Mouse (Mus musculus) cerebellum, postnatal 36 days (tissue): ENCODE results near the gene Med27.
A peak's percentile ranks its signal among the peaks of the same experiment; 100 is the strongest.

Experiments
- DNase-seq, 2 experiments: peaks; one replicate each; pipeline ENCODE4 v3.0.0; 2021 to 2022; ENCODE audit warnings: mixed read lengths in 2 of 2

Gene Med27

DNA sequence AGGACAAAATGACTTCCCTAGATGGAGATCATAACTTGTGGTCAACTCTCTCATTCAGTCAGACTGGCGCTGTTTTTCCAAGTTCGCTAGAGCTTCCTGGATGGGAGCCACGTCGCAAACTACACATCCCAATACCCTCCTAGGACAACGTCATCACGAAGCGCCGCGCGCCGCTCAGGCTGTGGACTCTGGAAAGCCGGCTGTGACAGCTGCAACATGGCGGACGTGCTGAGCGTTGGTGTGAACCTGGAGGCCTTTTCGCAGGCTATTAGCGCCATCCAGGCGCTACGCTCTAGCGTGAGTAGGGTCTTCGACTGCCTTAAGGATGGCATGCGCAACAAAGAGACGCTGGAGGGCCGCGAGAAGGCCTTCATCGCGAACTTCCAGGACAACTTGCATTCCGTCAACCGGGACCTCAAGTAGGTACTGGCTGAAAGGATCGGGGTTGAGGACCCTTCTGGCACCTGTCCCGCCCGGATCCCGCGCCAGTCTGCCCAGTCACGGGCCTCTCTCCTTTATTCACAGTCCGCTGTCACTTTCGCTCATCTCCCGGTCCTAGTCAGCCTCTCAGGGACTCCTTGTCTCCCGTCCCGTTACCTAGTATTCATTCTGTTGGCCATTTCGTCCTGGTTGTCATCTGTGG lies at the start of gene Med27:
Gene Med27, plus strand, starts transcription at position 191 of the 643 bp plus-strand sequence.
- peak; percentile 96 to 98 for DNase-seq

DNA sequence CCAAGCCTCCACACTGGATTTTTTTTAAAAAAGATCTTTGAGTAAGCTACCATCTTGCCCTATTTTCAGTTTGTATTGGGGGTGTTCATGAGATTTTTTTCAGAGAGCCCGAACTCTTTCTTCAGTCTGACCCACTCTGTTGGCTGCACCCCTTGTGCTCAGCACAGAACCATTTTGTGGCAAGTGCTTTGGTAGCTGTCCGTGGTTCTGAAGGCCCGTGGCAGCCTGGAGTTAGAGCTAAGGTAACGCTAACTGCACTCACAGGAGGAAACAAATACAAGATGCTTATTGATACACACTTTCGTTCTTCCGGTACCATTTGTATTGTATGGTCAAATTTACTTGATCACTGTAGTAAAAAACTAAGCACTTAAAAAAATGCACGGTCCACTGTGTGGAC lies 36.7 kb upstream of the Med27 start:
- DNase-seq, result no peak

DNA sequence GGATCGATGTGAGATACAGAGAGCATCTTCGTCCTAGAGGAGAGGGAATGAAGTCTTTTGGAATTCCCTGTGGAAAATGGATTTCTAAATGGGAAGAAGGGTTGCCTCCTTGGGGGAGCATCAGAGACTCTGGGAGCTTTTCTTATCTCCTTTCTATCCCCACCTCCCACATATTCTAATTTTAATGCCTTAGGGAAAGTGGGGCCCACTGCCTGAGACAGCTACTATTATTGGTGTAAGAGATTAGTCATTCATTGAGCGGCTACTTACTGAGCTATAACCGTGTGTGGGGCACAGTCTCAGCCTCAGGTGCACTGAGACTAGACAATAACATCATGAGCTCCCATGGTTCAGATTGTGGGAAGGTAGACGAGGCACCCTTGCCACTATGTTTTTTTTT lies 34.6 kb upstream of the Med27 start:
- DNase-seq, result no peak

DNA sequence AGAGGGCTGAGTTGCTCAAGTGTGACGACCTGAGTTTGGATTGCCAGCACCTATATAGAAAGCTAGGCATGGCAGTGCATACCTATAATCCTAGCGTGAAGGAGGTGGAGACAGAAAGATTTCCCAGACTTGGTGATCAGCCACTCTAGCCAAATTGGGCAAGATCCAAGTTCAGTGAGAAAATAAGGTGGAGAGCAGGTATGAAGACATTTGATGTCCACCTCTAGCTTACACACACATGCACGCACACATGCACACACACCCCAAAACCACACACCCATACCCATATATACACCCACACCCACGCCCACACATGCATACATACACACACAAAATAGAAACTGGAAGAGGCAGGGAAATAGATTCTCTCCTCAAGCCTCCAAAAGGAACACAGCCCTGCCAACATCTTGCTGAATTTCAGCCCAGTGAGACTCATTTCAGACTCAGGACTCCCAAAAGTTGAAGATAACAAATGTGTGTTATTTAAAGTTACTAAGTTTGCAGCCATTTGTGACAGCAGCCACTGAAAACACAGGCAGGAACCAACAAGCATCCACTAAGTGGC lies 28.6 kb upstream of the Med27 start:
- DNase-seq, result no peak

DNA sequence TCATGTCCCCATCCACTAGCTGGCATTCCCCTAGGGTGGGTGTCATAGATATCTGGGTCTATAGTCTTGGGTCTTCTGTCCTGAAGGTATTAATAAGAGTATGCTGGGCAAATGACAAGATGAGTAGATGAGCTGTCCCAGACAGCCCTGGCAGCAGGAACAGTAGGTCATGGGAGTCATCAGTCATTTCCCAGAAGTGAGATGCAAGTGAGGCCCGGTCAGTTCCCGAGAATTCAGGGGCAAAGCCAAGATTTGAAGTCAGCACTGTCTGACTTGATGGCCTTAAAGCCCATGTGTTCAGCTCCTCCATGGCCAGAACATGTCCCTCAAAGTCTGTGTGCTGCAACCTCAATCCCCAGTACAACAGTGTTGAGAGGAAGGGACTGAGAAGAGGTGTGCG lies 28.0 kb upstream of the Med27 start:
- no peak for DNase-seq

DNA sequence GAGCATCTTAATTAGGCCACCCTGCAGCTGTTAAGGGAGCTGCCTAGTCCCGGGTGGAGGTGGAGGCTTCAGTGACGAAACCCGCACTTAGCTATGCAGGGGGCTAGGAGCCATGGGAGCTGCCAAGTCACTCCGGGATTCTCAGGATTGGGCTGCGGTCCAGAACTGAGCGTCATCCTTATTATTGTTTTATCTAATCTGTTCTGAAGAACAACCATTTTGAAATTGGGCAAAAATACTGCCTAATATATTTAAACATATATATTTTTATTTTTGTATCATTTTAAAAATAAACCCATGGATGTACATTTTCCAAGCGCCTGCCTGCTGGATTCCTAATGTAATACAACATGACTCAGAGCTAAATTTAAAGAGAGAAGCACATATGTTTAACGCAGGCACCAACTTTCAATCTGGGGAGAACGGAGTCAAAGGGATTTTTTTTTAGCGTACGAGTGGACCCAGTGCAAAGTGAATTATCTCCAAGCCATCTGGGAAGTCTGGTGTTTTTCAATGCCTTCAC lies 26.3 kb upstream of the Med27 start:
- peak; percentile 16 to 27 for DNase-seq

DNA sequence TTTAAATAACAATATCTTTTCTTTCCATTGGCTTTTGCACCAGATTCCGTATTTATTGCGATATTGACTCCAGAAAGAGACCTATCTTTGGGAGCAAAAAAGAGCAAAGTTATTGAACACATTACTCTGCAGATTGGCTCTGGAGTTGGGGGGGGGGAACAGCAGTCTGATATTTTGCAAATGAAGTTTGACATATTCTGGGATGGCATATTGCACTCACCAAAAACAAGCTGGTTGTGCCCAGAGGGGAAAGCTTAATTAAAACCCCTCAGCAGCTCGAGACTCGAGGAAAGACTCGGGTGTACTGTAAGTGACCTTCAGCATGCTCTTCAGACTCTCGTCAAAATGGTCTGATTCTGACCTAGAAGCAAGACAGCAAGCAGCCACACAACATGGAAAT lies 25.8 kb upstream of the Med27 start:
- no peak for DNase-seq

DNA sequence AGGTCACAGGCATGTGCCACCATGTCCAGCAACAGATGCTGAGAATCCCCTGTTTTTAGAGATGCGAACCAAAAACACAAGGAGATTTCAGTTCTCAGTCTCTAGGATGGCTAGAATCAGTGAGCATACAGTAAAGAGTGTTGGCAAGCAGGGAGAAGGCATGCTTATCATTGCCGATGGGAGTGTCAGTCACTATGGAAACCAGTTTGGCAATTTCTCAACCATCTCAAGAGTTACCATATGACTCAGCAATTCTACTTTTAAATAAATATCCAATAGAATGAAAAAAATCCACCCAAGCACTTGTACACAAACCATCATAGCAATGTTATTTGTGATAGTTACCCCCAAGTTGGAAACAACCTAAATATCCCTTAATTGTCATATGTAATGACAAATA lies 22.2 kb upstream of the Med27 start:
- no peak for DNase-seq

DNA sequence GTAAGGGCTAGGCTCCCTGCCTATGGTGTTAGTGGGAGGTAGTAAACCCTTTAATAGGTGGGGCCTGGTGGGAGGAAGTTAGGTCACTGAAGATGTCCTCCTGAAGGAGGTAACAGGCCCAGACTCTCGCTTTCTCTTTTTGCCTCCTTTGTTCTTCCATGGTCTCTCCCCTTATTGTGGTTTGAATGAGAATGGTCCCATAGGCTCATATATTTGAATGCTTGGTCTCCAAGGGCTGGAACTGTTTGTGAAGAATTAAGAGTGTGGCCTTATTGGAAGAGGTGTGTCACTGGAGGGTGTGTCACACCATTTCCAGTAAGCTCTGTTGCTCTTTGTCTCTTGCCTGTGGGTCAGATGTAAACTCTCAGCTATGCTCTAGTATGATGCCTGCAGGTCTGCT lies 16.1 kb upstream of the Med27 start:
- no peak for DNase-seq

DNA sequence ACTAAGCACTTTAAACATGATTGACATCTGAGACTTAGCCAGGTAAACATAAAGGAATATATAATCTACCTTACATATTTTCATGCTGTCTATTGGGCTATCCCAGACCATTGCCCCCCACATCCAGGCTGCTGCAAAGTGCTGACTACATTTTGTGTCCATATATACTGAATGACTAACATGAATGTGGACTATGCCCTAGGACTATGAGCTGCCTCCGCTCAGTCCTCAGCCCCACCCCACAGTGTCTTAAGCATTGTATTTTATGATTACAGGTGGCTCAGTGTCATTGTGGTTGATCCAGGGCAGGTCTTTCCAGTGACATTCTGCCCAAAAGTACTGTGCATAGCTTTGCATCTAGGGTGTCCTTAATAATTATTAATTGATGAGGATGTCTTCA lies 8.2 kb upstream of the Med27 start:
- no peak for DNase-seq

DNA sequence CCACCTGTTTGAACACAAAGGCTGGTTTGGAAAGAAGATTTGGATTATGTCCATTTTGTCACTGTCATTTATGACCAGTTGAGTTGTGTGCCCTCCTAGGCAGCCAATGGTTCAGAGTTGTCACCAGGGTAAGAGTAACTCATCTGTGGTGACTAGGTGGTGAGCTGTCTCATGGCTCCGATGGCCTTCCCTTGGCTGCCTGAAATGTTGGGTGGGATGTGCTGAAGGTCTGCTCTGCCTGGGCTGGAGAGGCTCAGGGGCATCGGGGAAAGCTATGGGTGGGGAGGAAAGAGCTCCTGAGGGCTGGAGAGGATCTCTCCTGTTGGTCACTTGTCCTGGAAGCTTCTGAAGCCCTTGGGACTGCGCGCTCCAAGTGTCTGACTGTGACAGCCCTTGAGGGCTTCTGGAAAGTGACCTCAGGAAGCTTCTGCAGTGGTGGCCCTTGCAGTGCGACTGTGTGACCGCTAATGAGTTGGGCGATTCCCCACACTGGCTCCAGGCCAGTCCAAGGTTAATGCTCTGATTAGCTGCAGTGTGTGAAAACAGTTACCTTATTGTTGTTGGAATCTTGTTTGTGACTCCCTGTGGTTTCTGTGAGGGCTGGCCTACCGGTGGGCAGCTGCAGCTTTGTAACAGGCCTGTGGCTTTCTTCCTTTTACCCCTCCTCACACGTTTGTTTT lies 12.2 kb downstream of the Med27 start:
- DNase-seq, result peak in 1 of 2 experiments; percentile 15

DNA sequence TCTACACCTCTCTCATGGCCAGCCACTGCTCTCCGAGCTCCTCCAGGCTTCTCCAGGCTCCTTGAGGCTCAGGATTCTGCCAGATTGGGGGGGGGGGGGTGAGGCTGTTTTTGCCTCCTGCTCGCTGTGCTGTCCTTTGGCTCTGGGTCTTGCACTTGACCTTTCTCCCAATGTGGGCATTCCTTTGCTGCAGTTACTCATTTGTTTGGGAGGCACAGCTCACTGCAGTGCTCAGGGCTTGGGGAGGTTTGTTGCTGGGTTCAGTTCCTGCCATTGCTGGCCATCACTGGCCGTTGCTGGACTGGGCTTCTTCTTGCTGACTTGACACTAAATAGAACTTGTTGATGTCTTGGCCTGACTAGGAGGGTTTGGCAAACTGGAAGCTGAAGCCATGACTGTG lies 14.3 kb downstream of the Med27 start:
- DNase-seq, result no peak

DNA sequence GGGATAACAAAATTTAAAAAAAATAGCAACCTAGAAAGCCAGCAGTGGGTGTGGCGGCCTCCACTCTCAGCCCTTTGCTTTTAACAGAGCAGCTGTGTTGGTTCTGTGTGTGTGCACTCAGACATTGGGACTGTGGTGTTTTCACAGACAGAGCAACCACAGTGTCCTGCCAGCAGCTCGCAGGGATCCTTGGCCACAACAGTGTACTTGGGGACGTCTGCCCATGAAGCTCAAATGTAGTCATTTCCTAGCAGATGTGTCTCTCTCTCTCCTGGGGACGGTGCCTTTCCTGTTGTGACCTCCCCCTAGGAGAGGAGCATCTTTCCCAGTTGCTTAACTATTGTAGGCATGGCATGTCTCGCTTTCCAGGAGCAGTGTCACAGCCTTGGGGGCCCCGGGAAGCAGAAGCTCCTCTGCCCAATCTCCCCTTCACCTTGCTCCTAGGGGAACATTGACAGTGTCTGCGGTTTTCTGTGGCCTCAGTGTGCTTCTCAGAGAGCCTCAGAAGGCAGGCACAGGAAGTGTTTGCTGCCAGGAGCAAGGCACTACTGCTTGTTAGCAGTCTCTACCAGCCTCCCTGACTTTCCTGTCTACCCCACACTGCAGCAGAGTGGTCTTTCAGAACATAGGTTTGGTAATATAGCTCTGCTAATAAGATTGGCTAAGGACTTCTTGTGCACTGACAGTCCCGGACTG lies 18.5 kb downstream of the Med27 start:
- no peak for DNase-seq

DNA sequence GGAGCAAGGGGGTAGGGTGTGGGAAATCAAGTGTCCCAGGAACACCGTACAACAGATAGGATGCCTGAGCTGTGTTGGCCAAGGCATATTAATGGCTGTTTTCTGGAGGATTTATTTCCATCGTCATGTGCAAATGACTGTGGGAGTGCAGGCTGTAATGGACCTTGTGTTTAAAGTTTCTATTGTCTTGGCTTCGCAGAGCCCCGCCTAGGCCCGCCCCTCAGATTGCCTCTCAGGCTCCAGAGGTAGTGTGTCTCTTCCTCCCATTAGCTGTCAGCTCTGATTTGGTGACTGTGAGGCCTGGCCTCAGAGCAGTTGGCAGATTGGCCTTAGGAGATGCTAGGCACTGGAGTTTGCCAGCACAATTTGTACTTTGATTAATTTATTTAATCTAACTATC lies 22.1 kb downstream of the Med27 start:
- no peak for DNase-seq

DNA sequence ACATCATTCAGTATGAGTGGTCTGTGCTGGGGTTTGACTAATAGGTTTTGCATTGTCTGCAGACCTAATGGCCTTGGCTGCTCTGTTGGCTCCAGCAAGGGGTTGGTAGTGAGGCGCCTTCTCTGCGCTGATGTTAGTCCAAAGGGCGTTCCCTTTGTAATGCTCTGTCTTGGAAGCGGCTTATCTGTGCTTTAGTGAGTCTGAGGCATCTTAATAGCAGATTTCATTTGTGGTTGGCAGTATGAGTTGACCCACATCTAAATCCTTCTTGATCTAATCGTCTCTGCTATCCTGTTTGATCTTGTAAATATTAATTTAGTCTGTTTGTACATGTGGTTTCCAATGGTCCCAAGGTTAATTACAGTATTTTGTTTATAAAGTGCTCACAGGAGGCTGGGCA lies 25.6 kb downstream of the Med27 start:
- DNase-seq, result no peak

DNA sequence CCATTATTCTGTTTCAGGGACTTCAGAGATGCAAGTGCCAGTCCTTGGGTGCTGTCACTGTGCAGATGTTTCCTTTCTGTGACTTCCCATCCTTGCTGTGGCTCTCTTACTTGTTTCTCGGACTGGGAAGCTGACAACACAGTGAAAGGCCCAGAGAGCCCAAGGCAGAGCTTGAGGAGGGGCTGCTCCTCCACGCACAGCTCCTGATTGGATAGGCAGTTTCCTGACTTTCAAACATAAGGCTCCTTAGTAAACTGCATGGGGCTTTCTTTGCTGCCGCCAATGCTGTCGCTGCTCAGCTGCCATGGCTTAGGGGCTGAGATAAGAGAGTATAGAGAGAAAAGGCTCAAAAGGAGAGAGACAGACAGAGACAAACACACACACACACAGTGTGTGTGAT lies 35.1 kb downstream of the Med27 start:
- DNase-seq, result no peak

DNA sequence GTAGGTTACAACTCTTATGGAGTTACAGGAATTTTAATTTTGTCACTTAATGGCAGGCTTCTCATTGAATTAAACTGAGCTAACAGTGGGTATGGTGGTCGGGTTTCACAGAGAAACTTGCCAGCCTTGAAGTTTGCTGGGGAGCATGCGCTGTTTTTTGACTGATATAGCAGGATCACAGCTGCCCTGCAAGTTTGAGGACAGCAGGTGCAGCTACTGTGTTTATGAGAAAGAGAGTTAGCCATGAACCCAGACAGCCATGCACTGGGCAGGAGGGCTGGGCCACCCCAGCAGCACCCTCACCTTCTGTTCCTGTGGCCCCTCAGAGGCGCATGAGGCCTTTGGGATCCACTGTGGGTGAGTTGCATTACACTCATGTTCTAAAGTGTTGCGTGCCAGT lies 36.0 kb downstream of the Med27 start:
- DNase-seq, result no peak

DNA sequence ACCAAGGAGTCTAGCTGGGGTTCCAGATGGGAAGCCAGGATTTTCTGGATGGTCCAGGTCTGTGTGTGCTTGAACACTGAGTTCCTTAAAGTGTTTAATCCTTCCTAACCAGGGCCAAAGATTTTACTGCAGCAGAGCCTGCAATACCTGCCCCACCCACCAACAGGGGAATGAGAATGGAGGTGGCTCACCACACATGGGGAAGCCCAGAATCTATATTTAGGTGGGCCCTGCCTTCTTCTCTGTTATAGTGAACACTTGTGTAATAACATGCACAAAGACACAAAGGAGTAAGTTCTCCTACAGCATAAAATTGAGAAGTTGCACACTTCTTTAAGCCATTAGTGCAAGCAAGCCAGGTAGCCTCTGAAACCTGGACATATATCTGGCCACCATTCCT lies 36.5 kb downstream of the Med27 start:
- no peak for DNase-seq

DNA sequence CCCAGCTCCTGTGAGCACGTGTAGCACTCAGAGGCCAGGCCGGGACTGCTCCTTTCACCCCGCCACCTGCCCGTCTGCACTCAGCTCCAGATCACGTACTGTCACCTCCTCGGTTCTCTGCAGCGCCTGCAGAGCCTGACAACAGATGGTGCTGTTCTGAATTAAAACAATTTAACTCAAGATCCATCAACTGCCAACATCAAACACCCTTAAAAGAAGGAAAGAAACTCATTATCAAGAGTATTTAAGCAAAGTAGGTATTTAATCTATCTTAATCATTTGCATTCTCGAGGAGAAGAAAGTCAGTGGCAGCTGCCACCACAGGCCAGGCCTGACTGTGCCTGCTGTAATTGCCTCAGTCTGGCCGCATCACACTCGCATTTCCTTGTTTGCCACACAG lies 38.8 kb downstream of the Med27 start:
- DNase-seq, result peak; percentile 40 to 44

DNA sequence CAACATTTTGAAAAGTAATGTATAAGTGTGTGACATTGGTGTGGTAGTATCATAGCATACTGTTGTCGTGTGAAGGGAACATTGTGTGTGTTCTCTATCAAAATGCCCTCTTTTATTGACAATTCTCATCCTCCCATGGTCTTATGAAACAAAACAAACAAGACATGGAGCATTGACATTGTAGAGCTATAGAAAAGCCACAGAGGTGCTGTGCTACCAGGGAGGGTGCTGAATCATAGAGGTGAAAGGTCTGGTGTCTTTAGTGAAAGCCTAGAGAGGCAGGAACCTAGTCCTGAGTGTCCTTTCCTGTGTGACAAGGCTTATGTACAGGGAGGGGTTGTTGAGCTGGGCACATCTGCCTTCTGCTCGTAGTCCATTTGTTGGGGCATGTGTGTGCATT lies 40.6 kb downstream of the Med27 start:
- DNase-seq, result no peak

DNA sequence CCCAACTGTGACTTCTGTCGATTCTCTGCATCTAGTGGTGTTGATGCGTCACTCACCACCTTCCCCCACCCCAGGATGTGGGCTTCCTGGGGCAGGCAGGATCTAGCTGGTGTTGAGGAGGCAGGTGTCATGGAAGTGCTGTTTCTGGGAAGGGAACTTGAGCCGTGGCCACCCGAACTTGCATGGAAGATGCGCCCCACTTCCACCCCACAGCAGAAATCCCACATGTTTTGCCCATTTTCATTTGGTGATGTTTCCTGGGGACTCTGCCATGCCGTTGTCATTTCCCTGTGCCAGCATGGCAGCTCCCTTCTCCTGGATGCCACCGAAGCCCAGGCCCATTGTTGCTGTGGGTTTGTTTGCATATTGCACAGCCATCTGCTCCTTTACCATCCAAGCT lies 42.3 kb downstream of the Med27 start:
- DNase-seq, result no peak

DNA sequence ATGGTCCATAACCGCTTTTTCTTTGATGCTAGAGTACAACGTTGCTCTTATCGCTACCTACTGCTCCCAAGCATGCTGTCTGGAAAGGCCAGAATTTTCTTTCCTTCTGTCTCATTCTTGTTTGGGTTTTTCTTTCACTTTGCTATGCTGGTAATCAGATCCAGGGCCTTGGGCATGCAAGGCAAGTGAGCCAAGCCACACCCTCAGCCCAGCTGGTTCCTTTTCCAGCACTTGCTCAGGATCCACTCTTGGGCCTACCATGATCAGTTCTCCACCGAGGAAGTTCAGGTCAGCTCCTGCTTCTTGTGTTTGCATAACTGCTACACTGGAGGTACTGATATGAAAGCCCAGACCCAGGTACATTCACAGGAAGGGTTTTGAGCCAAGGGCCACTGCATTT lies 44.5 kb downstream of the Med27 start:
- no peak for DNase-seq

DNA sequence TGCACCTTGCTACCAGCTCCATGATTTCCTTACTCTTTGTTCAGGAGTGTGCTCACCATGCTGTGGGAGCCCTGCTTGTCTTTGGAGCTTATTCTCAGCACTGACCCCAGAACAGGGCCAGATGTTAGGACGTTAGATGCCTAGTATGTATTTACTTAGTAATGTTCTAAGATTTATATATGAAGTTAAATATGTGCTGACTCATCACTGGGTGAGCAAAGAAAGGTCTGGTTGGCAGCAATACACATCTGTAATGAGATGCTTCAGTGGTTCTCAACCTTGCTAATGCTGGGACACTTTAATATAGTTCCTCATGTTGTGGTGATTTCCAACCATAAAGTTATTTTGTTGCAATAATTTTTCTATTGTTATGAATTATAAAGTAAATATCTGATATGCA lies 45.4 kb downstream of the Med27 start:
- no peak for DNase-seq

DNA sequence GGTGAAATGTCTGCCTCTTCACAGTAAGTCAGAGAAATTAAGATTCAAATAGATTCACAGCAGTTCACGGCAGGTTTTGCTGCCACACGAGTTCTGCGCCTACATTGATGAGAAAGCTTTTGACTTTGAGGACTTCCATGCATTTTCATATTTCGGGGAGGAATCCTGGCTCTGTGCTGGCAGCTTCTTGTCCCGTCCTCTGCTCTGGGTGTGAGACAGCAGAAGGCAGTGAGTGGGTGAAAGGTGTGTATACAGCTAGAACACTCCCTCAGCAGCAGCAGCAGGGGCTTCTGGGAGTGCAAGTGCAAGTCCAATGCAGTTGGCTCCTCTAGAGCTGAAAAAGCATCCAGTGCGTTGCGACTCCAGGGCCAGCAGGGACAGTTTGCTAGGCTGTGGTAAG lies 53.6 kb downstream of the Med27 start:
- DNase-seq, result no peak
